Mouse (Mus musculus) kidney, embryonic 15.5 days (tissue): ENCODE data around the gene Mcm2. TPM values are rescaled to one million over a fixed set of nuclear protein-coding genes. Genes with fewer than 3 reads are reported as not detected.

ENCODE experiments used
- ATAC-seq: fragments of 200-750 bp; cut with Nextera tagmentation; replicated peaks from 2 replicates; pipeline ENCODE4 v1.8.0; 2017; ENCODE audit warnings: moderate TSS enrichment; ENCODE audit not compliant: low FRiP score
- H3K27ac ChIP-seq: fragments of 300-500 bp; sonication (generic); 2 replicates; pipeline ENCODE4 v1.5.1; 2015; ENCODE audit warnings: mild to moderate bottlenecking, inconsistent platforms
- H3K27me3 ChIP-seq: fragments of 300-500 bp; sonication (generic); 2 replicates; pipeline ENCODE4 v1.6.1; 2015; ENCODE audit warnings: inconsistent platforms
- H3K36me3 ChIP-seq: fragments of 300-500 bp; sonication (generic); 2 replicates; pipeline ENCODE4 v1.6.1; 2015; ENCODE audit warnings: inconsistent platforms
- H3K4me1 ChIP-seq: fragments of 300-500 bp; sonication (generic); 2 replicates; pipeline ENCODE4 v1.6.1; 2015; ENCODE audit warnings: inconsistent platforms
- H3K4me2 ChIP-seq: fragments of 300-500 bp; sonication (generic); 2 replicates; pipeline ENCODE4 v1.6.1; 2015; ENCODE audit warnings: moderate library complexity, mild to moderate bottlenecking, inconsistent platforms
- H3K4me3 ChIP-seq: fragments of 300-500 bp; sonication (generic); replicated peaks from 2 replicates; pipeline ENCODE4 v1.5.1; 2015; ENCODE audit warnings: mild to moderate bottlenecking, inconsistent platforms
- H3K9ac ChIP-seq: fragments of 300-500 bp; sonication (generic); 2 replicates; pipeline ENCODE4 v1.6.1; 2015; ENCODE audit warnings: mild to moderate bottlenecking, inconsistent platforms
- H3K9me3 ChIP-seq: fragments of 300-500 bp; sonication (generic); replicated peaks from 2 replicates; pipeline ENCODE4 v1.6.1; 2016; ENCODE audit warnings: inconsistent platforms
- WGBS: fragments of 180-500 bp; shearing (Covaris S2); methylation state at CpG from one replicate; pipeline ENCODE4 v1.1.7; 2015; ENCODE audit warnings: mixed read lengths; 5-methylcytosine and 5-hydroxymethylcytosine counted together
- polyA plus RNA-seq: library from polyadenylated mRNA; unstranded; fragments of >200 nt; fragmentation: Nextera tagmentation; extraction: Ambion mirVana; gene quantifications from 2 replicates; pipeline ENCODE4 v1.2.1, GENCODE M21; 2015

Mcm2 gene
- polyA plus RNA-seq, 1 experiment from 2014 or later: 158 TPM

DNA sequence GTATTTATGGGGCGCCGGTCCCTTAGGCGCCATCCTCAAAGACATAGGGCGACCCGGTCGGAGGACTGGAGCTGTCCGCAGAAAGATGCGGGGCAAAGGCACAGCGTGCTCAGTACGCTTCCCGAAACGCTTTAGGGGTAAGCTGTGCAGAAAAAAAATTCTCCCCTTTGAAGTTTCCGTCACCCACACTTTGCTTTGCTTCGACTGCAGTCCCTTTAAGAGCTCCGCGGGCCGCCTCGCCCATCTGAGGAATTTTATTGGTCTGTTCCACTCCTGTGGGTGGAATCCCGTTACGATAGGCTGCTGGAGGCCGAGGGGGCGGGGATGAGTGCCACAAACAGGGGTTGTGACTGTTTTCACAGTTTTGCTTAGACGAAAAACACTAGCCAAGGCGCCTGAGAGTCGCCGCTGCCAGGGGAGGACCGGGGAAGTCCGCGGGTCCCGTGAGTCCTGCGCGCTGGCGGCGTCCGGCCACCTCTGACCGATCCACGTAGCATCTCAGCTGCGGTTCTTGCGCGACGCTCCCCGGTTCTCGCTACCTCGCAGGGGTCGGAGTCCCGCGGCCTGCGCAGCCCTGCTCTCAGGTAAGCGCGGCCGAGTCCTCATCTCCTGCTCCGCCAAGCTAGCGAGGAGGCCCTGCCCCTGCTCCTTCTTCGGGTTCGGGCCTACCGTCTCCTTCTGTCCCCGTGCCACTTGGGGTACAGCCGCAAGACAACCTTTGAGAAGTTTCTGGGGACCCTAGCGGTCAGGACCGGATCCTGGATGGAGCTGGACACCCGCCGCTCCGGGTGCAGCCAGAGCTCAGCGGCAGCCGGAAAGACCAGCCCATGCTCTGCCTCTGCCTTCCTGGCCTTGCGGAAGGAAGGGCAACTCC is 3.6 kb upstream of the Mcm2 start, which contains the start of gene Tpra1:
TSS of gene Tpra1 (plus strand) at position 305 of the 874 bp plus-strand sequence.
- WGBS: under 1% methylated on average over 66 of the region's 66 CpGs
- Histone ChIP-seq H3K27me3 (no peaks in the 10 kb centered on the region), H3K36me3 (peaks cover under 1% of the 10 kb centered on the region), H3K9me3 (no peaks in the 10 kb centered on the region), H3K9ac (peak within 1 kb of the TSS; percentile 89), H3K4me1 (peaks cover 67% of the 10 kb centered on the region), H3K27ac (peak within 1 kb of the TSS; percentile 94), H3K4me3 (peak within 1 kb of the TSS; percentile 89), H3K4me2 (peak within 1 kb of the TSS; percentile 90)
- ATAC-seq: peak; percentile 89

DNA sequence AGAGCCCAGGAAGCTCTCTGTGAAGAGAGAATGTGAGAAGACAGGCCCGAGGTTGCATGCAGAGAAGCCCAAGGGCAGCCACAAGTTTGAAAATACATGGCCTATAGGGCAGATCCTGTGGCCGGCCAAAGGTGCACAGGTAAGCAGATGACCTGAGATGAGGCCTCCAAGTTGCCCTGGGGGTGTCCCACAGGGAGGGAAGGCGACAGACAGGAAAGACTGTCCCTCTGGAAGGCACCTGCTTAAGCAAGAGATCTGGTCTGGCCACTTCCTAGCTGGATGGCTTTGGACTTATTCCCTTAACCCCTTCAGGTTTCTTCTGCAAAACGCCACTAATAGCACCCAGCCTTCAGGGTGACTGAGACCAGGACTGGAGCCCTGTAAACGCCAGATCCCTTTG is 2.9 kb upstream of the Mcm2 start:
- peak overlapping the region; percentile 89 for H3K9ac ChIP-seq
- WGBS: 7% methylated on average over 5 of the region's 5 CpGs
- 0 out of 2 replicates have a peak, but pooled peaks have one; percentile 3 for ATAC-seq
- no peaks in the 10 kb centered on the region for H3K27me3 ChIP-seq
- peak overlapping the region; percentile 90 for H3K4me2 ChIP-seq
- H3K36me3 ChIP-seq: peaks cover 5% of the 10 kb centered on the region
- peak overlapping the region; percentile 94 for H3K27ac ChIP-seq
- no peaks in the 10 kb centered on the region for H3K9me3 ChIP-seq
- peak overlapping the region; percentile 89 for H3K4me3 ChIP-seq
- peaks cover 68% of the 10 kb centered on the region for H3K4me1 ChIP-seq

DNA sequence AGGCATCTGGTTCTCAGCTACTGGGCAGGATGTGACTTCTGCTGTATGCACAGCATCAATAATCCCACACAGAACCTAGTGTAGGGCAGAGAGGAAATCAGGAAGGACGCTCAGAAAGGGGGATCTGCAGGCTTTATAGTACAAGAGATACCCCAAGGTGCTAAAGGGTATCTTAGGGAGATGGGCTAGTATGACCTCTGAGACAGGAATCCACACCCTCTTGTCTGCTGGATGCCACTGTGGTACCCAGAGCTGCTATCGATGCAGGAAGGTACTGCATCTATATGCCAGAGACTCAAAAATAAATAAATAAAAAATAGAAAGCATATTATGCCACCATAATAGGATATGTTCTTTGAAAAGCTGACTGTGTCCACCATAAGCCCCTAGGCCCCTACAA is 1.0 kb upstream of the Mcm2 start:
- Histone ChIP-seq H3K9me3 (no peaks in the 10 kb centered on the region), H3K27ac (no peak overlapping the region), H3K27me3 (no peaks in the 10 kb centered on the region), H3K36me3 (peaks cover 23% of the 10 kb centered on the region), H3K4me1 (peaks cover 54% of the 10 kb centered on the region), H3K4me3 (no peak overlapping the region), H3K4me2 (no peak overlapping the region), H3K9ac (no peak overlapping the region)
- WGBS: 95% methylated on average over 2 of the region's 2 CpGs
- ATAC-seq: no peak

DNA sequence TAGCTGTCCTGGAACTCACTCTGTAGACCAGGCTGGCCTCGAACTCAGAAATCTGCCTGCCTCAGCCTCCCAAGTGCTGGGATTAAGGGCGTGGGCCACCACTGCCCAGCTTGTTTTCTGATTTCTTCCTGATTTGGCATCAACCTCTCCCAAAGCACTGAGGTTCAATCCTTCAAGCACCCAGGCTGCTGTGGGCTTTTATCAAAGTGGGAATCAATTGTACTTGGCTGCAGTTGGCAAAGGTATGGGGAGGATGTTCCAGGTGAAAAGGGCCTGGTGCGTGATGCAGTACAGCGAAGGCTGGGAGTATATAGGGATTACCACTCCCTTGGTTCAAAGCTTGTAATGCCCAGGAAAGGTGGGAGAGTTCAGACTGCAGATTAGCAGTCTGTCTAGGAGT is 506 bp upstream of the Mcm2 start:
- Histone ChIP-seq H3K4me3 (peak overlapping the region; percentile 80), H3K4me1 (peaks cover 49% of the 10 kb centered on the region), H3K36me3 (peaks cover 29% of the 10 kb centered on the region), H3K4me2 (peak overlapping the region; percentile 85), H3K9me3 (no peaks in the 10 kb centered on the region), H3K27me3 (no peaks in the 10 kb centered on the region), H3K27ac (peak overlapping the region; percentile 27; the same call in 1 of the 2 replicates), H3K9ac (no peak overlapping the region)
- no peak for ATAC-seq
- 58% methylated on average over 4 of the region's 4 CpGs for WGBS

DNA sequence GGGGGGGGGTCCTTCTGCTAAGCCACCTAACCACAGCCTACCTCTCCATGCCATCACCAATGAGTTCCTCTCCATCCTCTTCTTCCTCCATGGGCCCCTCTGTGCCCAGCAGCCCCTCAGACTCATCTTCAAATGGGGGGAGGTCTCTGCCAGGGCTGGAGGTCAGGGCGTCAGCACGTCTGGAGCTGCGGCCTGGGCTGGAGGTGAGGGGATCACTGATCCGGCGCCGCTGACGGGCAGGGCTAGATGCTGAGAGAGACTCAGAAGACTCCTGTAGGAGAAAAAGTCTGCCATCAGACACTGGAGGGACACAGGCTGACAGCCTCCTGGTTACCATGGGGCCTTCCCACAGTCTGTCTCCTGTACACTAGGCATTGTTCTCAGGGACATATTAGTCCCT is 1.3 kb downstream of the Mcm2 start:
- Histone ChIP-seq H3K27ac (no peak overlapping the region), H3K9me3 (no peaks in the 10 kb centered on the region), H3K4me3 (peak overlapping the region; percentile 80), H3K4me2 (peak overlapping the region; percentile 85), H3K4me1 (peaks cover 34% of the 10 kb centered on the region), H3K27me3 (no peaks in the 10 kb centered on the region), H3K36me3 (peaks cover 47% of the 10 kb centered on the region), H3K9ac (peak overlapping the region; percentile 50)
- WGBS: 33% methylated on average over 7 of the region's 7 CpGs
- no peak for ATAC-seq

DNA sequence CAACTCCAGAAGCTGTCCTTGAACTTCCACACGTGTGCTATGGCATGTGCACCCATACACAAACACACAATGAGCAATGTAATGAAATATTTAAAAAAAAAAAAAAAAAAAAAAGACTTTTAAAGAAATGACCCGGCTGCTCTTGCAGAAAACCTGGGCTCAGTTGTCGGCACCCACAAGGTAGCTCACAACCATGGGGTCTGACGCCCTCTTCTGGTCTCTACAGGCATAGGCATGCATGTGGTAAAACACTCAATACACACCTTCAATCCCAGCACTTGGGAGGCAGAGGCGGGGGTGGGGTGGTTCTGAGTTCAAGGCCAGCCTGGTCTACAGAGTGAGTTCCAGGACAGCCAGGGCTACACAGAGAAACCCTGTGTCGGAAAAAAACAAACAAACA is 2.6 kb downstream of the Mcm2 start:
- no peaks in the 10 kb centered on the region for H3K9me3 ChIP-seq
- no peak overlapping the region for H3K4me2 ChIP-seq
- H3K36me3 ChIP-seq: peaks cover 60% of the 10 kb centered on the region
- no peak overlapping the region for H3K4me3 ChIP-seq
- peaks cover 26% of the 10 kb centered on the region for H3K4me1 ChIP-seq
- ATAC-seq: no peak
- no peak overlapping the region for H3K27ac ChIP-seq
- no peaks in the 10 kb centered on the region for H3K27me3 ChIP-seq
- H3K9ac ChIP-seq: no peak overlapping the region
- 85% methylated on average over 6 of the region's 6 CpGs for WGBS

DNA sequence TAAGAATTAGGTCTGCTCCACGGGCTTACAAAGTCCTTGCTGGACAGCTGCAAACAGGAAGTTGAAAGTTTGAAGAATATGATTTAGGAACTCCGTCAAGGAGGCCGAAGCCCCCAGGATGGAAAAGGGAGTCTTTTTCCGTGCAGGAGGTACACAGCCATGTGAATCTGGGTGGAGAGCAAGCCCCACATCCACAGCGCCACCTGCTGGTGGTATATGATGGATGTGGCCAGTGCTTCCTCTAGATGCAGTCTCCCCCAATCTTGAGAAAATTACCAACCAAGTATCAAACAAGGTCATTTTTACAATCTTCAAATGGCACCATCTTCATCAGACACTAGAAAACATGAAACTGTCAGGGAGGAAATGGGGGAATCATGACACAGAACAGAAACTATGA is 5.0 kb downstream of the Mcm2 start:
- Histone ChIP-seq H3K9me3 (no peaks in the 10 kb centered on the region), H3K9ac (no peak overlapping the region), H3K27ac (no peak overlapping the region), H3K4me2 (no peak overlapping the region), H3K4me1 (peaks cover 17% of the 10 kb centered on the region), H3K36me3 (peaks cover 84% of the 10 kb centered on the region), H3K27me3 (no peaks in the 10 kb centered on the region), H3K4me3 (no peak overlapping the region)
- no peak for ATAC-seq
- 70% methylated on average over 5 of the region's 5 CpGs for WGBS

DNA sequence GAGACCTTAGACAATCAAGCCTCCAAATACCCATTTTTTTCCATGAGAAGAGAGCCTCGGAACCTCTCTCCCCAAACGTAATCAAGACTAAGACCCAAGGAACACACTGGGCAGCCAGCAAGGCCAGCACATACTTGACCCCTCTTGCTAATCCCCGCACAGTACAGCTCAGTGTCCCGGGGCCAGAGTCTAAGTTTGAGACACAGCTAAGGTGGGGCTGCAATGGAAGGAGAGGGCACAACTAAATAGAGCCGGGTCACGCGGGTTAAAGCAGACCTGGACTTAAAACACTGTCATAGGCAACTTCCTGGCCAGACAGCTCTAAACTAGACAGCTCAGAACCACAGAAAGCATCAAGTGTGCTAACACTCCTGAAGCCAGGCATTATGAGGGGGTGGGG is 7.7 kb downstream of the Mcm2 start:
- Histone ChIP-seq H3K4me2 (no peak overlapping the region), H3K27ac (no peak overlapping the region), H3K27me3 (no peaks in the 10 kb centered on the region), H3K4me3 (no peak overlapping the region), H3K9me3 (no peaks in the 10 kb centered on the region), H3K9ac (no peak overlapping the region), H3K36me3 (peaks cover 100% of the 10 kb centered on the region), H3K4me1 (0 out of 2 replicates have a peak, but pooled peaks cover 2% of the 10 kb centered on the region)
- WGBS: 92% methylated on average over 7 of the region's 7 CpGs
- ATAC-seq: no peak

DNA sequence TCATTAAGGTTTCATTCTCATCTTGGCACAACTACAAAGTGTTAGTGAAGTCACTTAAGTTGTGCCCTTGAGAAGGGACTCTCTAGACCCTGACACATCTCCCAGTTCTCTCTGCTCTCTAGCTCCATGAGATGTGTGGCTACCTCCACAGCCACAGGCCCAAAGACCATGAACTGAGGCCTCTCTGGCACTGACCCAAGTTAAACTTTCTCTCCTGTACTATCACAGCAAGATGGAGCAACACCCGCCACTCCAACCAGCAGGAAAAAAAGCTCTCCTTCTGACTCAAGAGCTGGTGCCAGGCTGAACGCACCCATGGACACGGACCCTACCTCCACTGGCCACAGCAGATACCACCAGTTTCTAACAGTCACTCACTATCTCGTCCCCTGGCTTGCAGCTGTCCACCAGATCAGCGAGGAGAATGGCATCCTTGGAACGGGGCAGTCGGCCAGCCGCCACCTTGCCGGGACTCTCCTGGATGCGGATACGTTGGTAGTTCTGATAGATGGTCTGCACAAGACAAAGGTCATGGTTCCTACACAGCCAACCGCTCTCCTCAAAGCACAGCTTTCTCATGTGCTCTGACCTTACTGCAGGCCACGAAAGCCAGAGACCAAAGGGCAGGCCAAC is 9.1 kb downstream of the Mcm2 start:
- H3K27ac ChIP-seq: no peak overlapping the region
- ATAC-seq: no peak
- H3K4me3 ChIP-seq: no peak overlapping the region
- H3K9me3 ChIP-seq: no peaks in the 10 kb centered on the region
- 88% methylated on average over 13 of the region's 13 CpGs for WGBS
- no peaks in the 10 kb centered on the region for H3K4me1 ChIP-seq
- H3K9ac ChIP-seq: no peak overlapping the region
- H3K4me2 ChIP-seq: no peak overlapping the region
- H3K36me3 ChIP-seq: peaks cover 100% of the 10 kb centered on the region
- H3K27me3 ChIP-seq: no peaks in the 10 kb centered on the region

DNA sequence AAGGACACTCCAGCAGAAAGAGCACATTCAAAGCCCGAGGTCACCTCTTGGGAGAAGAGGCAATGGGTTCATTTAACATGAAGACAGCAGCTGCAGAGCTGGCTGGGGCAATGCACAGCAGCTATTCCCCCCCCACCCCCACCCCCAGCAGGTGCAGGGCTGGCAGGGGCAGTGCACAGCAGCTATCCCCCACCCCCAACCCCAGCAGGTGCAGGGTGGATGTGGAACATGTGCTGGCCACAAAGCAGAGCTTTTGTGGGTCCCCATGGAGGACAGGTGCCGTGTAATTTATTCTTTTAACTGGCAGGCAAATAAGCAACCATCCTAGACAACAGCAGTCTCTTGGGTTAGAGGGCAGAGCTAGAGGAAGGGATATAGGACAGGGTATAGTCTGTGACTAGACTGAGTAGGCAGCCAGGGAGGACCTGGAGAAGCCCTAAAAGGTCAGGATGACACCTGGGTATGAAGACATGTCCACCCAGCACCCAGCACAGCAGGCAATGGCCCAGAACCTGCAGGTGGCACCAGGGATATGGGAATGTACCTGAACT is 12.1 kb downstream of the Mcm2 start:
- Histone ChIP-seq H3K4me1 (no peaks in the 10 kb centered on the region), H3K9ac (no peak overlapping the region), H3K4me2 (no peak overlapping the region), H3K27ac (no peak overlapping the region), H3K4me3 (no peak overlapping the region), H3K9me3 (no peaks in the 10 kb centered on the region), H3K36me3 (peaks cover 100% of the 10 kb centered on the region), H3K27me3 (no peaks in the 10 kb centered on the region)
- 88% methylated on average over 2 of the region's 2 CpGs for WGBS
- no peak for ATAC-seq

DNA sequence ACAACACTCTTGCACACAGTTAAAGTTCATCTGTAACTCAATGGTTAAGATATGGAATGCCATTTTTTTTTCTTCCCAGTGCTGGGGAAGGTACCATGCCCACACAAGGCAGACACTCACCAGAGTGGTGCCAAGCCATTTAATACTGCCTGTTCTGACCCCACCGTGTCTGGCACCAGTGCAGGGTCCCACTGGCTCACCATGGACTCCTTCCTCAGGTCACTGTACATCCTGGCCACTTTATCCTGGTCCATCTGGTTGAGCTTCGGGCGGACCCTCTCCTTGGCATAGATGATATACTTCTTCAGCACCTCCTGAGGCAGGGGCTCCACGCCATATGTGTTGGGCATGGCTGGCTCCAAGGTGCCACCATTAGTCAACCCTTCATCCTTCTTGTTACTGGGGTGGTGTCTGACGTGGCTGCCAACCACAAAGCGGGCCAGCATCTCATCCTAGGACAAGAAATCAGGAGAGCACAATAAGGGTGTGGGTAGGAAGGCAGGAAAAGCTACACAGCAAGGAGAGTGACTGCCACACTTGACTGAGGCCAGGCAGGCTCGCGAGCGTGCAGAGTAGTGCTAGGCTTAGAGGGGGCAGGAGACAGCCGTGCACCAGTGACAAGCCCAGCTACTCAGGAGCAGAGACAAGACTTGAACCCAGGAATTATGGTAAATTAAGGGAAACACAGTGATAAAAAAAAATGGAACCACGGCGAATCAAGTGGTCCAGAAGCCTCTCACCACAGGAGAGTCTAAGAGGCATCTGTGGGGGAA is 12.8 kb downstream of the Mcm2 start:
- WGBS: 94% methylated on average over 12 of the region's 12 CpGs
- Histone ChIP-seq H3K4me1 (no peaks in the 10 kb centered on the region), H3K27ac (no peak overlapping the region), H3K4me2 (no peak overlapping the region), H3K4me3 (no peak overlapping the region), H3K36me3 (peaks cover 98% of the 10 kb centered on the region), H3K9me3 (no peaks in the 10 kb centered on the region), H3K9ac (no peak overlapping the region), H3K27me3 (no peaks in the 10 kb centered on the region)
- ATAC-seq: no peak
